Mouse (Mus musculus): ENCODE measurements around the gene Klhl12. TPM values are rescaled to one million over a fixed set of nuclear protein-coding genes. Genes with fewer than 3 reads are reported as not detected.
A peak's percentile ranks its signal among the peaks of the same experiment; 100 is the strongest.

Gene Klhl12
- polyA plus RNA-seq, 1 experiment from 2014 or later = 37.6 TPM

- no peaks in the 10 kb centered on the region for H3K9me3 ChIP-seq (replicated peaks; ENCODE audit: control insufficient read depth, low read length, poor library complexity, severe bottlenecking)
- no peak overlapping the region for H3K9ac ChIP-seq (ENCODE audit: low read depth, low read length)
- peaks cover 9% of the 10 kb centered on the region; the same call in 1 of the 2 replicates for H3K36me3 ChIP-seq (ENCODE audit: control insufficient read depth, insufficient read depth, low read length)
- no peak overlapping the region for H3K4me3 ChIP-seq (ENCODE audit: low read depth, low read length)
- H3K4me1 ChIP-seq (ENCODE audit: control insufficient read depth, insufficient read depth, low read length) = peaks cover 3% of the 10 kb centered on the region
- no peaks in the 10 kb centered on the region for H3K27me3 ChIP-seq (ENCODE audit: control insufficient read depth, insufficient read depth, low read depth, low read length)
- 90% methylated on average over 1 of the region's 1 CpGs for WGBS
- no peak overlapping the region for H3K4me2 ChIP-seq (ENCODE audit: low read length)
- no peak for ATAC-seq
- H3K27ac ChIP-seq (ENCODE audit: low read length) = no peak overlapping the region
Observed at GRCm38 (mm10) chr1:134500916-134501315, 45.6 kb downstream of the Klhl12 start.

- Histone ChIP-seq H3K9ac (ENCODE audit: low read depth, low read length) (no peak overlapping the region), H3K36me3 (ENCODE audit: control insufficient read depth, insufficient read depth, low read length) (peaks cover 25% of the 10 kb centered on the region), H3K27ac (ENCODE audit: low read length) (no peak overlapping the region), H3K9me3 (replicated peaks; ENCODE audit: control insufficient read depth, low read length, poor library complexity, severe bottlenecking) (no peaks in the 10 kb centered on the region), H3K27me3 (ENCODE audit: control insufficient read depth, insufficient read depth, low read depth, low read length) (no peaks in the 10 kb centered on the region), H3K4me1 (ENCODE audit: control insufficient read depth, insufficient read depth, low read length) (no peaks in the 10 kb centered on the region), H3K4me3 (ENCODE audit: low read depth, low read length) (no peak overlapping the region), H3K4me2 (ENCODE audit: low read length) (no peak overlapping the region)
- 99% methylated on average over 8 of the region's 8 CpGs for WGBS
- no peak for ATAC-seq
Observed at GRCm38 (mm10) chr1:134506201-134506600, 50.9 kb downstream of the Klhl12 start.

- 0 out of 2 replicates have a peak, but pooled peaks cover 2% of the 10 kb centered on the region for H3K27me3 ChIP-seq (ENCODE audit: control insufficient read depth, insufficient read depth, low read depth, low read length)
- WGBS = 58% methylated on average over 7 of the region's 7 CpGs
Observed at GRCm38 (mm10) chr1:134510018-134510417, 54.7 kb downstream of the Klhl12 start.

GRCm38 (mm10) chr1:134512183-134512582 lies 56.9 kb downstream of the Klhl12 start:
- 0 out of 2 replicates have a peak, but pooled peaks cover 2% of the 10 kb centered on the region for H3K27me3 ChIP-seq (ENCODE audit: control insufficient read depth, insufficient read depth, low read depth, low read length)
- no peak for ATAC-seq
- peaks cover 8% of the 10 kb centered on the region; the same call in 1 of the 2 replicates for H3K36me3 ChIP-seq (ENCODE audit: control insufficient read depth, insufficient read depth, low read length)
- no peak overlapping the region for H3K9ac ChIP-seq (ENCODE audit: low read depth, low read length)
- 54% methylated on average over 4 of the region's 4 CpGs for WGBS
- H3K4me3 ChIP-seq (ENCODE audit: low read depth, low read length) = no peak overlapping the region
- no peak overlapping the region for H3K27ac ChIP-seq (ENCODE audit: low read length)
- H3K4me2 ChIP-seq (ENCODE audit: low read length) = no peak overlapping the region
- no peaks in the 10 kb centered on the region; the same call in 1 of the 2 replicates for H3K4me1 ChIP-seq (ENCODE audit: control insufficient read depth, insufficient read depth, low read length)
- H3K9me3 ChIP-seq (replicated peaks; ENCODE audit: control insufficient read depth, low read length, poor library complexity, severe bottlenecking) = no peaks in the 10 kb centered on the region

More at GRCm38 (mm10) chr1:134510018-134510417, 54.7 kb downstream of the Klhl12 start:
- H3K9me3 ChIP-seq (replicated peaks; ENCODE audit: control insufficient read depth, low read length, poor library complexity, severe bottlenecking) = no peaks in the 10 kb centered on the region
- ATAC-seq = no peak
- H3K4me2 ChIP-seq (ENCODE audit: low read length) = no peak overlapping the region
- H3K4me3 ChIP-seq (ENCODE audit: low read depth, low read length) = no peak overlapping the region
- no peak overlapping the region for H3K27ac ChIP-seq (ENCODE audit: low read length)
- H3K9ac ChIP-seq (ENCODE audit: low read depth, low read length) = no peak overlapping the region
- H3K36me3 ChIP-seq (ENCODE audit: control insufficient read depth, insufficient read depth, low read length) = peaks cover 22% of the 10 kb centered on the region
- H3K4me1 ChIP-seq (ENCODE audit: control insufficient read depth, insufficient read depth, low read length) = no peaks in the 10 kb centered on the region; the same call in 1 of the 2 replicates

- Histone ChIP-seq H3K36me3 (ENCODE audit: control insufficient read depth, insufficient read depth, low read length) (peaks cover 4% of the 10 kb centered on the region; the same call in 1 of the 2 replicates), H3K9me3 (replicated peaks; ENCODE audit: control insufficient read depth, low read length, poor library complexity, severe bottlenecking) (no peaks in the 10 kb centered on the region), H3K9ac (ENCODE audit: low read depth, low read length) (no peak overlapping the region), H3K4me1 (ENCODE audit: control insufficient read depth, insufficient read depth, low read length) (no peaks in the 10 kb centered on the region; the same call in 1 of the 2 replicates), H3K27ac (ENCODE audit: low read length) (no peak overlapping the region), H3K27me3 (ENCODE audit: control insufficient read depth, insufficient read depth, low read depth, low read length) (0 out of 2 replicates have a peak, but pooled peaks cover 2% of the 10 kb centered on the region), H3K4me3 (ENCODE audit: low read depth, low read length) (no peak overlapping the region), H3K4me2 (ENCODE audit: low read length) (no peak overlapping the region; the same call in 1 of the 2 replicates)
- 57% methylated on average over 6 of the region's 6 CpGs for WGBS
- ATAC-seq = no peak
Observed at GRCm38 (mm10) chr1:134512584-134512983, 57.3 kb downstream of the Klhl12 start.

- Histone ChIP-seq H3K27ac (ENCODE audit: low read length) (no peak overlapping the region), H3K4me1 (ENCODE audit: control insufficient read depth, insufficient read depth, low read length) (no peaks in the 10 kb centered on the region; the same call in 1 of the 2 replicates), H3K9me3 (replicated peaks; ENCODE audit: control insufficient read depth, low read length, poor library complexity, severe bottlenecking) (no peaks in the 10 kb centered on the region), H3K27me3 (ENCODE audit: control insufficient read depth, insufficient read depth, low read depth, low read length) (0 out of 2 replicates have a peak, but pooled peaks cover 2% of the 10 kb centered on the region), H3K36me3 (ENCODE audit: control insufficient read depth, insufficient read depth, low read length) (peaks cover 3% of the 10 kb centered on the region; the same call in 1 of the 2 replicates), H3K9ac (ENCODE audit: low read depth, low read length) (peak overlapping the region; percentile 49), H3K4me2 (ENCODE audit: low read length) (peak overlapping the region; percentile 60), H3K4me3 (ENCODE audit: low read depth, low read length) (peak overlapping the region; percentile 29)
- ATAC-seq = no peak
- WGBS = 1% methylated on average over 37 of the region's 38 CpGs
Observed at GRCm38 (mm10) chr1:134513312-134513860, 58.1 kb downstream of the Klhl12 start.

- H3K36me3 ChIP-seq (ENCODE audit: control insufficient read depth, insufficient read depth, low read length) = no peaks in the 10 kb centered on the region
- no peaks in the 10 kb centered on the region for H3K9me3 ChIP-seq (replicated peaks; ENCODE audit: control insufficient read depth, low read length, poor library complexity, severe bottlenecking)
- H3K4me3 ChIP-seq (ENCODE audit: low read depth, low read length) = no peak overlapping the region
- H3K4me2 ChIP-seq (ENCODE audit: low read length) = peak overlapping the region; percentile 60; the same call in 1 of the 2 replicates
- H3K4me1 ChIP-seq (ENCODE audit: control insufficient read depth, insufficient read depth, low read length) = no peaks in the 10 kb centered on the region; the same call in 1 of the 2 replicates
- WGBS = 45% methylated on average over 16 of the region's 16 CpGs
- no peak for ATAC-seq
- no peak overlapping the region for H3K9ac ChIP-seq (ENCODE audit: low read depth, low read length)
- no peak overlapping the region for H3K27ac ChIP-seq (ENCODE audit: low read length)
- 0 out of 2 replicates have a peak, but pooled peaks cover 2% of the 10 kb centered on the region for H3K27me3 ChIP-seq (ENCODE audit: control insufficient read depth, insufficient read depth, low read depth, low read length)
Observed at GRCm38 (mm10) chr1:134513876-134514590, 58.7 kb downstream of the Klhl12 start.

- ATAC-seq = no peak
- H3K9ac ChIP-seq (ENCODE audit: low read depth, low read length) = no peak overlapping the region
- H3K4me3 ChIP-seq (ENCODE audit: low read depth, low read length) = no peak overlapping the region
- 85% methylated on average over 2 of the region's 2 CpGs for WGBS
- H3K9me3 ChIP-seq (replicated peaks; ENCODE audit: control insufficient read depth, low read length, poor library complexity, severe bottlenecking) = no peaks in the 10 kb centered on the region
- H3K36me3 ChIP-seq (ENCODE audit: control insufficient read depth, insufficient read depth, low read length) = no peaks in the 10 kb centered on the region
- no peak overlapping the region for H3K4me2 ChIP-seq (ENCODE audit: low read length)
- H3K27me3 ChIP-seq (ENCODE audit: control insufficient read depth, insufficient read depth, low read depth, low read length) = 0 out of 2 replicates have a peak, but pooled peaks cover 2% of the 10 kb centered on the region
- H3K4me1 ChIP-seq (ENCODE audit: control insufficient read depth, insufficient read depth, low read length) = no peaks in the 10 kb centered on the region; the same call in 1 of the 2 replicates
- H3K27ac ChIP-seq (ENCODE audit: low read length) = no peak overlapping the region
Observed at GRCm38 (mm10) chr1:134515891-134516290, 60.6 kb downstream of the Klhl12 start.

Data from midbrain, embryonic 16.5 days (tissue).